Mouse (Mus musculus): Measurements from ENCODE around the gene Dcaf1. TPM values are rescaled to one million over a fixed set of nuclear protein-coding genes. Genes with fewer than 3 reads are reported as not detected.

Dcaf1 gene
- polyA plus RNA-seq, 1 experiment from 2014 or later = 12.0 TPM

DNA sequence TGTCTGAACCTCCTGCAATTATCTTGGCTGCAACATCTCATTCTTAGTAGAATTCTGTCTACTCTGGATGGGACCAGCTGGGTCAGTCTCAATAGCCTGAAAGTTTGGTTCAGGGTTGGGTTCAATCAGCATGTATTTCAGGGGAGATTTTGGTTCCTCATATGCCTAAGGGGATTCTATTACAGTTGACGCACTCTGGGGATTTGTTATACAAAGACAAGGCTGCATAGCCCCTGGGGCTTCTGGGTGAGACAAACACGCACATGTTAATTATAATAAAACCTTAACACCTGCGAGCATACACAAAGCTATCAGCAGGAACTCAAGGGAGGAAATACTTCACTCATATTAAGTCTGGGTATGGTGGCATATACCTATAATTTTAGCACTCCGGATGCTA lies 15.2 kb upstream of the Dcaf1 start:
- no peaks in the 10 kb centered on the region for H3K27me3 ChIP-seq
- peaks cover 7% of the 10 kb centered on the region; the same call in 1 of the 2 replicates for H3K9me3 ChIP-seq (replicated peaks)

DNA sequence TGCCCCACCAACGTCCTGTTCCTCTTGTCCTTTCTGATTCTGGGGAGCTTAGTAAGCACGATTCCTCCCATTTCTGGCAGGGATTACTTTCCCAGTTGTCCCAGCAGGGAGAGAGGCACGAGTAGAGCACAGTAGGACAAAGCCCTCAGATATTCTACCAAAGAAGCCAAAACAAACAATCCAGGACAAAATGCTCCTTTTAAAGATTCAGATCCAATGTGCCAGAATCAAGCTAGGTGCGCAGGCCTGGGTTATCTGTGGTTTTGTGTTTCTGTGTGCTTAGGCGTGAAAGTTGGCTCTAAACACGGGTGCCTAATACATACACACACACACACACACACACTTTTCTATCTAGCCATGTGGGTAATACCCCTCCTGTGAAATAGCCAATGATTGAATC lies 3.5 kb upstream of the Dcaf1 start:
- Histone ChIP-seq H3K9me3 (replicated peaks) (no peaks in the 10 kb centered on the region), H3K4me3 (replicated peaks) (no peak overlapping the region), H3K9ac (no peak overlapping the region), H3K27ac (no peak overlapping the region), H3K4me1 (replicated peaks) (peaks cover 8% of the 10 kb centered on the region), H3K4me2 (no peak overlapping the region), H3K27me3 (no peaks in the 10 kb centered on the region), H3K36me3 (no peaks in the 10 kb centered on the region)
- DNase-seq (no peak), ATAC-seq (ENCODE audit: low read depth) (no peak)
- WGBS (ENCODE audit: insufficient replicate concordance) = 63% methylated on average over 6 of the region's 6 CpGs

More for the DNA sequence above, 15.2 kb upstream of the Dcaf1 start:
- Histone ChIP-seq H3K4me1 (replicated peaks) (no peaks in the 10 kb centered on the region), H3K9ac (no peak overlapping the region), H3K36me3 (no peaks in the 10 kb centered on the region), H3K27ac (no peak overlapping the region), H3K4me2 (no peak overlapping the region), H3K4me3 (replicated peaks) (no peak overlapping the region)
- DNase-seq = no peak
- ATAC-seq (ENCODE audit: low read depth) = no peak
- WGBS (ENCODE audit: insufficient replicate concordance) = 62% methylated on average over 4 of the region's 4 CpGs

DNA sequence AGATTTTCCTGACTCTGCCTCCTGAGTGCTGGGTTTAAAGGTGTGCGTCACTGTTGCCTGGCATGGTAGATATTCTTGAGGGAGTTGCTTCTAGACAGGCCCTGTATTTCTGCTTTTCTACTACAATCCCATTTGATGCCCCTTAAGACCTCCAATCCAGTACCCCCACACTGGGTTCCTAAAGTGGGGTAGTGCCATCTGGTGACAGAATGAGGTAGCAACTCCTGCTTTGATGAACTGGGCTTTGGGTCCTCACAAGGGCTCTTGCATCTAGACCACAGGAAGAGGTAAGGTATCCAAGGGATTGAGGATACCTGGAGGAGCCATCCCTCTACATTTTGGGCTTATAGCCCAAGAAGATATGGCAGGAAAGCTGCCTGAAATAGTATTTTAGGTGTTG lies 2.5 kb upstream of the Dcaf1 start:
- DNase-seq = no peak
- H3K4me2 ChIP-seq = no peak overlapping the region
- H3K4me3 ChIP-seq (replicated peaks) = no peak overlapping the region
- H3K9me3 ChIP-seq (replicated peaks) = no peaks in the 10 kb centered on the region
- WGBS (ENCODE audit: insufficient replicate concordance) = 69% methylated on average over 1 of the region's 1 CpGs
- H3K27ac ChIP-seq = no peak overlapping the region
- H3K27me3 ChIP-seq = no peaks in the 10 kb centered on the region
- ATAC-seq (ENCODE audit: low read depth) = no peak
- no peak overlapping the region for H3K9ac ChIP-seq
- no peaks in the 10 kb centered on the region for H3K36me3 ChIP-seq
- peaks cover 15% of the 10 kb centered on the region for H3K4me1 ChIP-seq (replicated peaks)

DNA sequence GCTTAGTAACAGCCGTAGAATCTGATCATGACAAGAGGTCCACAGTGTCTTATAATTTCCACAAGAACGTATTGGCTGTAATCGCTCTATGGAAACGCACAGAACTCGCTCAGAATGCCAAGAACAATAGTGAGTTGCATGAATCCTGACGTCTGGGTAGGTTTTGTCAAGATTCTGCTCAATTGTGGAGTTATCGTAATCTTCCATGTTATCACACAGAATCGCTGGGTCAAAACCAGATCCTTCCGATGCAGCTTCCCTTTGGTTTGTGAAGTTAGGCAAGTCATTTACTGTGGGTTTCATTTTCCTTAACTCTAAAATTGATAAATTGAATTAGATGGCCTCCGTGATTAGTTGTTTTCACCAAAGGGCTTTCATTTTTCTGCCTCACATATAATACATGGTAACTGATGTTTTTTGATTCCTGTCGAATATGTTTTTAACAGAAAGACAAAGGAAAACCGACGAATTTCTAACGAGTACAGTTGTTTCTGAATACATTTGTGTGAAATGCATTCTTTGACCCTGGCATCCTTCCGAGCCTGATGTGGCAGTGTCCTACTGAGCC lies 540 bp upstream of the Dcaf1 start:
- WGBS (ENCODE audit: insufficient replicate concordance) = 21% methylated on average over 15 of the region's 15 CpGs
- peak overlapping the region; percentile 98 for H3K4me3 ChIP-seq (replicated peaks)
- ATAC-seq (ENCODE audit: low read depth) = no peak
- DNase-seq = peak; percentile 10
- peaks cover 22% of the 10 kb centered on the region for H3K4me1 ChIP-seq (replicated peaks)
- H3K27me3 ChIP-seq = no peaks in the 10 kb centered on the region
- peaks cover under 1% of the 10 kb centered on the region; the same call in 1 of the 2 replicates for H3K36me3 ChIP-seq
- H3K9ac ChIP-seq = peak overlapping the region; percentile 72
- peak overlapping the region; percentile 35; the same call in 1 of the 2 replicates for H3K27ac ChIP-seq
- no peaks in the 10 kb centered on the region for H3K9me3 ChIP-seq (replicated peaks)
- peak overlapping the region; percentile 75 for H3K4me2 ChIP-seq

DNA sequence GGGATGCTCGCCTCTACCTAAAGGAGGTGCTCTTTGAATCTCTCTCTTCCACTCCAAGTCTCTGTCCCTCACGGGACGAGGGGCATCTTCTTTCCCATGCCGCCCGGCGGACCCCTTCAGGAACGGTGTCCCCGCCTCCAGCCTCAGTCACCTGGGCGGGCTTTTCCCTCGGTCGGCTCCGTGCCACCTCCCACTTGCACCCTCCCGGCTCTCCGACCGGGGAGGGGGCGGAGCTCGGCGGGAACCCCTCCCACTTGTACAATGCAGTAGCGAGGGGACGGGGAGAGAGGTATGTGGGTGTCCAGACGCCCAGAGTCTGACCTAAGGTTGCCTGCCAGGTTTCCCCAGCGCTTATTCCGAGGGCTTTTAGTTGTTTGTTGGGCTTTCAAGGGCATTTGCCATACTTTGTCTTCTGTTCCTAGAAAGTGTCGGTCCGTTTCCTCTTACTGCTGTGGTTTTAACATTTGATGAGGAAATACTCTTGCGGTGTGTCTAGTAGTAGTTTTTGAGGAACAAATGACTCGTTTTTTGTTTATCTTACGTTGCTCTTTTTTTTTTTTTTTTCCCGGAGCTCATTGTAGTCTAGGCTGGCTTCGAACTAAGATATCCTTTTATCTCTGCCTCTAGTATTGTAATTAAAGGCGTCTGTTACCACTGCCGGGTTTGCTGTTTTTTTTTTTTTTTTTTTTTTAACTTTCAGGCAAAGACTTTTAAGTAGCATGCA lies 869 bp downstream of the Dcaf1 start:
- H3K9ac ChIP-seq = peak overlapping the region; percentile 96
- peaks cover 2% of the 10 kb centered on the region; the same call in 1 of the 2 replicates for H3K36me3 ChIP-seq
- H3K27ac ChIP-seq = peak overlapping the region; percentile 93
- no peaks in the 10 kb centered on the region for H3K27me3 ChIP-seq
- H3K4me3 ChIP-seq (replicated peaks) = peak overlapping the region; percentile 98
- DNase-seq (peak; percentile 92), ATAC-seq (ENCODE audit: low read depth) (peak; percentile 86)
- H3K4me2 ChIP-seq = peak overlapping the region; percentile 77
- H3K9me3 ChIP-seq (replicated peaks) = no peaks in the 10 kb centered on the region
- H3K4me1 ChIP-seq (replicated peaks) = peaks cover 36% of the 10 kb centered on the region
- under 1% methylated on average over 32 of the region's 32 CpGs for WGBS (ENCODE audit: insufficient replicate concordance)

DNA sequence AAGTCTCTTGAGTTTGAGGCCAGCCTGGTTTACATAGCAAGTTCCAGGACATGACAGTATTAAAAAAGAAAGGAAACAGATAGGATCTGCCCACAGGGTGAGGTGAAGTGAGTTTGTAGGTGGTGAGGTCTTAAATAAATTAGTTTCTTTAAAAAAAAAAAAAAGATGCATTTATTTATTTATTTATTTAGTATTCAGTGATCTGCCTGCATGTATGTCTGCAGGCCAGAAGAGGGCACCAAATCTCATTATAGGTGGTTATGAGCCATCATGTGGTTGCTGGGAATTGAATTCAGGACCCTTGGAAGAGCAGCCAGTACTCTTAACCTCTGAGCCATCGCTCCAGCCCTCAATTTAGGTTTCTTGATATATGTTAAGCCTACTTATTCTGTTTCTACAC lies 18.9 kb downstream of the Dcaf1 start:
- no peak for DNase-seq
- Histone ChIP-seq H3K9ac (no peak overlapping the region), H3K4me2 (no peak overlapping the region), H3K27ac (no peak overlapping the region), H3K36me3 (peaks cover 78% of the 10 kb centered on the region), H3K9me3 (replicated peaks) (no peaks in the 10 kb centered on the region), H3K4me3 (replicated peaks) (no peak overlapping the region), H3K27me3 (no peaks in the 10 kb centered on the region), H3K4me1 (replicated peaks) (no peaks in the 10 kb centered on the region)
- WGBS (ENCODE audit: insufficient replicate concordance) = 83% methylated on average over 1 of the region's 1 CpGs
- no peak for ATAC-seq (ENCODE audit: low read depth)

DNA sequence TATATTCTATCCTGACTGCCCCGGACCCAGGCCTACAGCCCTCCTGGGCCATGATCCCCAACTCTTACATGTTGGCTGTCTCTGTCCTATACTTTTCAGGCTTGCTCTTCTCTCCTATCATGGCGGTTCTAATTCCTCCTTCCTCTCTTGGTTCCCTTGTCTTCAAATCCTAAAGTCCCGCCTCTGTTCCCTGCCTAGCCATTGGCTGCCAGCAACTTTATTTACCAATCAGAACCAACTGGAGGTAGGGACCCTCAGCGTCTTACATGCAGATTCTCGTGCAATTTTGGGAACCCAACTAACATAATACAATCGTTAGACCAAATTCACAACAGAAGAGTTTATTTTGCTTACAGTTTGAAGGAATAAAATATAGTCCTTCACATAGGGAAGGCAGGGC lies 21.1 kb downstream of the Dcaf1 start:
- DNase-seq = no peak
- H3K4me2 ChIP-seq = no peak overlapping the region
- WGBS (ENCODE audit: insufficient replicate concordance) = 84% methylated on average over 6 of the region's 6 CpGs
- peaks cover 75% of the 10 kb centered on the region for H3K36me3 ChIP-seq
- no peak overlapping the region for H3K9ac ChIP-seq
- H3K27ac ChIP-seq = no peak overlapping the region
- H3K9me3 ChIP-seq (replicated peaks) = no peaks in the 10 kb centered on the region
- ATAC-seq (ENCODE audit: low read depth) = no peak
- H3K27me3 ChIP-seq = no peaks in the 10 kb centered on the region
- no peak overlapping the region for H3K4me3 ChIP-seq (replicated peaks)
- no peaks in the 10 kb centered on the region for H3K4me1 ChIP-seq (replicated peaks)

DNA sequence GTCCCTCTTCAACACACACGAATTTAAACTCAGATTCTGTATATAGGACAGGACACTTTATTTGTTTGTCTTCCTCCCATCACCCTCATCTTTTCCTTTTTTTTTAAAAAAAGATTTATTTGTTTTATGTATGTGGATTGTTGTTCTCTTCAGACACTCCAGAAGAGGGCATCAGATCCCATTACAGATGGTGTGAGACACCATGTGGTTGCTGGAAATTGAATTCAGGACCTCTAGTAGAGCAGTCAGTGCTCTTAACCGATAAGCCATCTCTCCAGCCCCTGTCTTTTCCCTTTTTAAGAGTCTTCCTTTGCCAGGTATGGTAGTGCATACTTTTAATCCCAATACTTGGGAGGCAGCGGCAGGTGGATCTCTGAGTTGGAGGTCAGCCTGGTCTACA lies 35.0 kb downstream of the Dcaf1 start:
- H3K9me3 ChIP-seq (replicated peaks) = no peaks in the 10 kb centered on the region
- H3K27me3 ChIP-seq = no peaks in the 10 kb centered on the region
- WGBS (ENCODE audit: insufficient replicate concordance) = 73% methylated on average over 3 of the region's 3 CpGs
- H3K4me3 ChIP-seq (replicated peaks) = no peak overlapping the region
- peaks cover 87% of the 10 kb centered on the region for H3K36me3 ChIP-seq
- DNase-seq (no peak), ATAC-seq (ENCODE audit: low read depth) (no peak)
- H3K9ac ChIP-seq = no peak overlapping the region
- no peaks in the 10 kb centered on the region for H3K4me1 ChIP-seq (replicated peaks)
- H3K4me2 ChIP-seq = no peak overlapping the region
- no peak overlapping the region for H3K27ac ChIP-seq

DNA sequence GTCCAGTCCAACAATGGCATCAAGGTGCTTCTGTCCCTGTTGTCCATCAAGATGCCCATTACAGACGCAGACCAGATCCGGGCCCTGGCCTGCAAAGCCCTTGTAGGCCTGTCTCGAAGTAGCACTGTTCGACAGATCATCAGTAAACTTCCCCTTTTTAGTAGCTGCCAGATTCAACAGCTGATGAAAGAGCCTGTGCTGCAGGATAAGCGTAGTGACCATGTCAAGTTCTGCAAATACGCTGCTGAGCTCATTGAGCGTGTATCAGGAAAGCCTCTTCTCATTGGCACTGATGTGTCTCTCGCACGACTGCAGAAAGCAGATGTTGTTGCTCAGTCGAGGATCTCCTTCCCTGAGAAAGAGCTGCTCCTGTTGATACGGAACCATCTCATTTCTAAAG lies 36.4 kb downstream of the Dcaf1 start:
- Histone ChIP-seq H3K27me3 (no peaks in the 10 kb centered on the region), H3K27ac (no peak overlapping the region), H3K9ac (no peak overlapping the region), H3K4me3 (replicated peaks) (no peak overlapping the region), H3K36me3 (peaks cover 86% of the 10 kb centered on the region), H3K4me1 (replicated peaks) (no peaks in the 10 kb centered on the region), H3K9me3 (replicated peaks) (no peaks in the 10 kb centered on the region), H3K4me2 (no peak overlapping the region)
- ATAC-seq (ENCODE audit: low read depth) = no peak
- no peak for DNase-seq
- 50% methylated on average over 11 of the region's 11 CpGs for WGBS (ENCODE audit: insufficient replicate concordance)

DNA sequence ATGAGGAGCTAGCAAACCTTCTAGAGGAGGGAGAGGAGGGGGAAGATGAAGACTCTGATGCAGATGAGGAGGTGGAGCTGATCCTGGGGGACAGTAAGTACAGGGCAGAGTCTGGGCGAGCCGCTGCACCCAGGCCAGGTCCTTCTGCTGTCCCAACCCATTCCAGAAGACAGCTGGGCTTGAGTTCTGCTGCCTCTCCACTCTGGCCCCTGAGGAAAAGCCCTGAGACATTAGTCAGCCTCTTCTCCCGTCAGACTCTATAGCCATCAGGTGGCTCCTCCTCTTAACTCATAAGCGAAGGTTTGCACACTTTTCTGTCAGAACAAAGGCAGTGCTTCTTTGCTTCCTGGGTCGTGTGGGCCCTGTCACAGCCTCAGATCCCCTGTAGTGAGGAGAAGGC lies 52.5 kb downstream of the Dcaf1 start:
- WGBS (ENCODE audit: insufficient replicate concordance) = 83% methylated on average over 5 of the region's 5 CpGs
- Histone ChIP-seq H3K4me1 (replicated peaks) (no peaks in the 10 kb centered on the region), H3K27ac (no peak overlapping the region), H3K9me3 (replicated peaks) (no peaks in the 10 kb centered on the region), H3K4me3 (replicated peaks) (no peak overlapping the region), H3K36me3 (peaks cover 72% of the 10 kb centered on the region), H3K9ac (no peak overlapping the region), H3K4me2 (no peak overlapping the region), H3K27me3 (no peaks in the 10 kb centered on the region)
- DNase-seq (no peak), ATAC-seq (ENCODE audit: low read depth) (no peak)

DNA sequence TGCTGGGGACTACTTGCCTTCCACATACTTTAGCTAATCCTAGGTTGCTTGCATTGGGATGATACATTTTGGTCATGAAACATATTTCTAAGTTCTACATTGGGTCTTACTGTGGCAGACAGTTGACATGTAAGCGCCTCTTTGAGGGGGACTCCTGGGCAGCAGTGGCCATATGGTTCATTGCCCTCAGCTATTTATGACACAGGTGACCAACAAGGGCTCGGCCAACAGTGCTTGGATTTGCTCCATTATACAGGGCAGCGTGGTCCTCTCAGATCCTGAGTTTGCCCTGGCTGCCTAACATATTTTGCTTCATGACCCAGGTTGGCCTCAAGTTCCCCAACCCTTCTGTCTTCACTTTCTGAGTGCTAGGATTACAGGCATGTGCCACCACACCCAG lies 55.0 kb downstream of the Dcaf1 start:
- no peak overlapping the region for H3K4me3 ChIP-seq (replicated peaks)
- H3K27me3 ChIP-seq = no peaks in the 10 kb centered on the region
- H3K9ac ChIP-seq = no peak overlapping the region
- DNase-seq (no peak), ATAC-seq (ENCODE audit: low read depth) (no peak)
- no peak overlapping the region for H3K27ac ChIP-seq
- H3K4me2 ChIP-seq = no peak overlapping the region
- H3K36me3 ChIP-seq = peaks cover 86% of the 10 kb centered on the region
- H3K9me3 ChIP-seq (replicated peaks) = no peaks in the 10 kb centered on the region
- WGBS (ENCODE audit: insufficient replicate concordance) = 81% methylated on average over 3 of the region's 3 CpGs
- no peaks in the 10 kb centered on the region for H3K4me1 ChIP-seq (replicated peaks)

DNA sequence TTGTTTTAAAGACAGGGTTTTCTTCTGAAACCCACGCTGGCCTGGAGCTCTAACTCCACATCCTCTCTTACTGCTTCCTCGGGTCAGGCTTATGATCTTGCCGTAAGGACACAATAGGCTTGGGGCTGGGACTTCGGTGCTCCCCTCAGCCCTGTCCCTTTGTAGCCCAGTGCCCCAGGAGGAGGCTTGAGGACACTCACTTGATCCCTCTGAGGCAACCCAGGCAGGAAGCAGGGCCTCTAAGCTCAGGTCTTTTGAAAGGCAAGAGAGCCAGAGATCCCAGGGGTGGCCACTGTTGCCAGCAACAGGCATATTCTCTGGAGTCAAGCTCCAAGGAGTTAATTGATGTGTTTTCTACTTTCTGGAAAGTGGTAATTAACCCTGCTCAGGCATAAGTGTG lies 57.8 kb downstream of the Dcaf1 start:
- no peak overlapping the region for H3K4me2 ChIP-seq
- WGBS (ENCODE audit: insufficient replicate concordance) = 70% methylated on average over 4 of the region's 4 CpGs
- DNase-seq = no peak
- H3K27me3 ChIP-seq = no peaks in the 10 kb centered on the region
- no peak overlapping the region for H3K4me3 ChIP-seq (replicated peaks)
- peak overlapping the region; percentile 20 for H3K27ac ChIP-seq
- ATAC-seq (ENCODE audit: low read depth) = no peak
- peaks cover 92% of the 10 kb centered on the region for H3K36me3 ChIP-seq
- H3K4me1 ChIP-seq (replicated peaks) = peaks cover 26% of the 10 kb centered on the region
- H3K9me3 ChIP-seq (replicated peaks) = no peaks in the 10 kb centered on the region
- H3K9ac ChIP-seq = no peak overlapping the region
